Mouse (Mus musculus) heart, adult 2 months (tissue): Measurements from ENCODE around the gene Nap1l1. TPM values are rescaled to one million over a fixed set of nuclear protein-coding genes. Genes with fewer than 3 reads are reported as not detected.

Source experiments
- DNase-seq, 2 experiments: peaks; one replicate each; pipeline ENCODE4 v3.0.0; 2021
- H3K27ac ChIP-seq: fragments of 200-600 bp; 2 replicates; pipeline ENCODE4 v1.8.1; 2022
- H3K27me3 ChIP-seq: fragments of 200-500 bp; 2 replicates; pipeline ENCODE4 v1.6.1; 2012; ENCODE audit warnings: mild to moderate bottlenecking, low read length, inconsistent platforms, mixed read lengths; ENCODE audit not compliant: control insufficient read depth, insufficient read depth
- H3K36me3 ChIP-seq: fragments of 200-500 bp; 2 replicates; pipeline ENCODE4 v1.6.1; 2012; ENCODE audit warnings: low read length, inconsistent platforms; ENCODE audit not compliant: control insufficient read depth, insufficient read depth
- H3K4me1 ChIP-seq: fragments of 200-500 bp; 2 replicates; pipeline ENCODE4 v1.6.1; 2011; ENCODE audit warnings: low read length; ENCODE audit not compliant: control insufficient read depth, insufficient read depth
- H3K4me3 ChIP-seq: fragments of 200-600 bp; 2 replicates; pipeline ENCODE4 v1.8.1; 2022
- H3K79me2 ChIP-seq: fragments of 200-500 bp; replicated peaks from 2 replicates; pipeline ENCODE4 v1.6.1; 2012; ENCODE audit warnings: mild to moderate bottlenecking, inconsistent platforms, low read length, moderate library complexity, mixed read lengths; ENCODE audit not compliant: control insufficient read depth, insufficient read depth
- H3K9ac ChIP-seq: fragments of 200-500 bp; 2 replicates; pipeline ENCODE4 v1.6.1; 2012; ENCODE audit warnings: low read depth, mild to moderate bottlenecking, control low read depth, inconsistent platforms, low read length, mixed read lengths
- CTCF ChIP-seq: fragments of 200-600 bp; IDR thresholded peaks from 2 replicates; pipeline ENCODE4 v1.8.1; 2022; ENCODE audit warnings: antibody characterized with exemption, mild to moderate bottlenecking, moderate library complexity
- EP300 ChIP-seq: fragments of 200-500 bp; IDR thresholded peaks from 2 replicates; pipeline ENCODE4 v1.6.1; 2011; ENCODE audit warnings: low read depth, low read length, control low read depth; ENCODE audit not compliant: insufficient read depth
- POLR2A ChIP-seq: fragments of 200-500 bp; IDR thresholded peaks from 2 replicates; pipeline ENCODE4 v1.6.1; 2011; ENCODE audit warnings: mild to moderate bottlenecking, low read depth, low read length, control low read depth; ENCODE audit not compliant: insufficient read depth
- WGBS: fragments of 180-500 bp; shearing (Covaris S2); methylation state at CpG from one replicate; pipeline ENCODE4 v1.1.7; 2018; 5-methylcytosine and 5-hydroxymethylcytosine counted together
- intact Hi-C: fragments of 180-260 bp; cut with DNase I; formaldehyde crosslinking; loops from one replicate; pipeline ENCODE4 v1.15.1; 2025
- polyA plus RNA-seq: library from polyadenylated mRNA; depleted of rRNA; stranded (reverse); fragments of >200 nt; gene quantifications from 2 replicates; pipeline ENCODE4 v1.2.3, GENCODE M21; 2012
- total RNA-seq, 2 experiments: library from RNA; stranded (reverse); gene quantifications; 2 replicates each; pipeline ENCODE4 v1.2.3; 2021

Gene Nap1l1
- total and polyA plus RNA-seq, 3 experiments: 10.5 to 66.7 (median 66.6) TPM

GRCm38 (mm10) chr10:111518350-111518749 lies 45.3 kb downstream of the Nap1l1 start:
- Histone ChIP-seq H3K36me3 (no peaks in the 10 kb centered on the region), H3K27ac (no peak overlapping the region), H3K9ac (no peak overlapping the region), H3K79me2 (no peaks in the 10 kb centered on the region), H3K27me3 (no peaks in the 10 kb centered on the region), H3K4me3 (no peak overlapping the region), H3K4me1 (peaks cover 5% of the 10 kb centered on the region)
- no peak for DNase-seq
- TF ChIP-seq CTCF: no peak
- TF ChIP-seq EP300: no peak
- no peak for TF ChIP-seq POLR2A
- intact Hi-C loops: loop anchor here (5.0 kb wide), 1 partner anchor 34 kb away; no protein-coding TSS in a partner anchor
- 86% methylated on average over 4 of the region's 4 CpGs for WGBS

DNA sequence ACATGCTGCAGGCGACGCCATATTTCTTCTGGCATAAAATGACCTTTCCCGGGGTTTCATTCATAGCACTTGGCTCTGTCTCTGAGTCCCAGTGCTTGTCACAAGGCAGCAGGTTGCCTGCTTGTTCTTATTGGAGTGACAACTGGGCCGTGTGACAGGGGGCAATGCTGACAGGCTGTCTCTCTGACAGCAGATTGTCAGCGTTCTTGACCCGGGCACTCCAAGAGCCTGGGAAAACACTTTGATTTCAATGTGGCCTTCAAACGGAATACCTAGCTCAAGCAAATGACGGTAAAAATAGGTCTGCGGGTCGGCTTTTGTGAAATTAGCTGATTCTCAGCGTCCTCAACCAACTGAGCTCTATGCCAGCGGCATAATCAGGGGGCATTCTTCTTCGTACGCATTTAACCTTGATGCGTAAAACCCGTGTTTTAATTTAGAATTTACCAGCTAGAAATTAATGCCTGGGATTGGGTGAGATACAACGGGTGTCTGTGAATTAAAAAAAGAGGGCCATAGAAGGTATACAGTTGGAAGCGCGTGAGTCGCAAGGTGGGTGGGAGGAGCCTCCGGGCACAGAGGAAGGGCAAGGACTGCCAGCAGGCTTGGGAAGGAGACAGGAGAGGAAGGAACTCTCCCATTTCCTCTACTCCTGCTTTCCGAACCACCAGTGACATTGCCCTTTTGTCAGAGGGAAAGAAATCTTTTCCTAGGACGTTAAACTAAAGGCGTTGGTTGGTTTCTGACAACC lies 46.8 kb downstream of the Nap1l1 start:
- Histone ChIP-seq H3K4me1 (peaks cover 5% of the 10 kb centered on the region), H3K36me3 (no peaks in the 10 kb centered on the region), H3K27me3 (no peaks in the 10 kb centered on the region), H3K4me3 (peak overlapping the region; percentile 27), H3K27ac (peak overlapping the region; percentile 63), H3K79me2 (no peaks in the 10 kb centered on the region), H3K9ac (no peak overlapping the region)
- intact Hi-C loops: loop anchor here (5.0 kb wide), 1 partner anchor 33 kb away; no protein-coding TSS in a partner anchor
- TF ChIP-seq POLR2A: no peak
- TF ChIP-seq EP300: peak; percentile 93
- WGBS: 46% methylated on average over 24 of the region's 24 CpGs
- DNase-seq: peak; percentile 51 to 72

DNA sequence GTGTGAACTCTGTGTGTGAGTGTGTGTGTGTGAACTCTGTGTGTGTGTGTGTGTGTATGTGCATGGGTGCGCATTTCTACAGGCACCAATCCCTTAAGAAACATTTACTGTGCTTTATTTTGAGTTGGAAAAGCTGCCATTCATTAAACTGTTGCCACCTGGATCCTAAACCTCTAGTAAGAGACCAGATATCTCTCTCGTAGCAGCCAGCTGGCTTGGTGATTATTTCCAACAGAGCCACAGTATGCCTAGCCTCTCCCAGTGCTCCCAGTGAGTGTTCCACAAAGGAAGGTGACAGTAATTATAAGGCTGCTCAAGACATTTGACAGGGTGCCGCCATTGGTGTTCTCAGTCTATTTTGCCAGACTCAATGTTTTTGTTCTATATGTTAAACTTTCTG lies 47.6 kb downstream of the Nap1l1 start:
- 76% methylated on average over 3 of the region's 3 CpGs for WGBS
- Histone ChIP-seq H3K27me3 (no peaks in the 10 kb centered on the region), H3K4me1 (peaks cover 5% of the 10 kb centered on the region), H3K9ac (no peak overlapping the region), H3K79me2 (no peaks in the 10 kb centered on the region), H3K4me3 (no peak overlapping the region), H3K36me3 (no peaks in the 10 kb centered on the region), H3K27ac (no peak overlapping the region)
- DNase-seq: no peak
- TF ChIP-seq POLR2A (no peak), CTCF (no peak), EP300 (no peak)
- intact Hi-C loops: no loop called here

DNA sequence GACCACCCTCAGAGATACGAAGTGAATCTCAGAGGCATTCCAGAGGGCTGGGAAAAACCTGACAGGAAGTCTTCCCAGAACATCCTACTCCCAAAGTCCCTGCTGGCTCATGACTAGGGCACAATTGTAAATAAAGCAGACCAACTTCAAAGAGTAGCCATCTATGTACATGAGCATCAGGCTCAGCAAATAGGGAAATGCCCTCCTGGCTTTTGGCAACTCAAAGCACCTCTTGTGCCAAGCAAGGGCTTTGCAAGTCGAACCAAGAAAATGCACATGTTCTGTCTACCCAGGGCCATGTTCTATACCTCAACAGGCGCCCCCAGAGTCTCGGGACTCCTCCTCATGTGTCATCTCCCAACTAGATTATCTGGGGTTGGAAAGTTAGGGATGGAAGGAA lies 48.6 kb downstream of the Nap1l1 start:
- H3K27me3 ChIP-seq: no peaks in the 10 kb centered on the region
- no peak overlapping the region for H3K9ac ChIP-seq
- H3K27ac ChIP-seq: 0 out of 2 replicates have a peak overlapping the region, but pooled peaks have one; percentile 28
- no peaks in the 10 kb centered on the region for H3K36me3 ChIP-seq
- 62% methylated on average over 4 of the region's 4 CpGs for WGBS
- DNase-seq: no peak
- no peak for TF ChIP-seq POLR2A
- TF ChIP-seq CTCF: no peak
- no peak for TF ChIP-seq EP300
- no peak overlapping the region for H3K4me3 ChIP-seq
- peaks cover 2% of the 10 kb centered on the region; the same call in 1 of the 2 replicates for H3K4me1 ChIP-seq
- intact Hi-C loops: no loop called here
- no peaks in the 10 kb centered on the region for H3K79me2 ChIP-seq

DNA sequence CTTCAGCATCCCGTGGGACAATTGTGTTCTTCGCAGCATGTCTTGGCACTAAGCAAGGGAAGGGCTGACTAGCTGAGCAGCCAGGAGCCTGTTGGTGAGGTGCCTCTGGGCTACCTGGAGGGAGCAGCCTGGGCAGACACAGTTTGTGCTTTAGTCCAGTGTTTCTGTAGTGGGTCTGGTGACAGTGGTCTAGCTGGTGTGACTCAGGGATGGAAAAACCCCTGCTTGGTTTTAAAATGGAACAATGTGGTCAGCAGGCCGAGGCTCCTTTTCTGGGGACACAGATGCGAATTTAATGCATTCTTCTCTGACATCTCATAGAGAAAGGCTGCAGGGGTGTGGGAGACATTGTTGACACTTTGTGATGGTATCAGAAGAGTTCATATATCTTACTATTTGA lies 49.2 kb downstream of the Nap1l1 start:
- H3K27ac ChIP-seq: no peak overlapping the region
- intact Hi-C loops: no loop called here
- WGBS: 70% methylated on average over 4 of the region's 4 CpGs
- no peaks in the 10 kb centered on the region for H3K36me3 ChIP-seq
- DNase-seq: no peak
- TF ChIP-seq CTCF: no peak
- no peak for TF ChIP-seq EP300
- TF ChIP-seq POLR2A: no peak
- no peak overlapping the region for H3K9ac ChIP-seq
- no peaks in the 10 kb centered on the region for H3K27me3 ChIP-seq
- H3K79me2 ChIP-seq: no peaks in the 10 kb centered on the region
- H3K4me1 ChIP-seq: peaks cover 2% of the 10 kb centered on the region; the same call in 1 of the 2 replicates
- H3K4me3 ChIP-seq: no peak overlapping the region

GRCm38 (mm10) chr10:111523894-111524293 lies 50.9 kb downstream of the Nap1l1 start:
- no peaks in the 10 kb centered on the region for H3K27me3 ChIP-seq
- 89% methylated on average over 12 of the region's 12 CpGs for WGBS
- H3K27ac ChIP-seq: no peak overlapping the region
- DNase-seq: no peak
- H3K9ac ChIP-seq: no peak overlapping the region
- H3K4me3 ChIP-seq: no peak overlapping the region
- TF ChIP-seq CTCF (no peak), EP300 (no peak), POLR2A (no peak)
- H3K79me2 ChIP-seq: no peaks in the 10 kb centered on the region
- peaks cover 2% of the 10 kb centered on the region; the same call in 1 of the 2 replicates for H3K4me1 ChIP-seq
- intact Hi-C loops: no loop called here
- no peaks in the 10 kb centered on the region for H3K36me3 ChIP-seq
